In the genomic region with DNA sequence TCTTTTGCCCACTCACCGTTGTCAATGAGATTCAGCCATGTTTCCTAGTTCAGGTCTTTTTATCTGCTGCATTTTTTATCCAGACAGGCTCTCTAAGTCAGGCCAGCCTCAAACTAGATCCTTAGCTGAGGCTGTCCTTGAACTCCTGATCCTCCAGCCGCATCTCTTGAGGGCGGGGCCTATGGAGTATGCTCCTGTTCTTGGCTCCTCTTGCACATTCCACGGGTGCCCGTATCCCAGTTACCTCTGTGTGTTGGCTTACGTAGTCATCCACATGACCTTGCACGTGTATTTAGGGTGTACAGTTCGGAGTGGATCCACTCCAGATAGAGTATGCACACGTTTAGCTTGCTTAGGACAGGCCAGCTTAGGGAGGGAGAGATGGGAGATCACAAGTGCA, we compare ENCODE assay signal across 25 mouse cellular contexts.
"Had no signal": no experiment of that assay in that cellular context is flagged by ENCODE, and none has a peak within 500 bp of the region (broad histone marks: within the 10 kb centered on the region; RNA-seq: fewer than 3 reads in every experiment).

No protein-coding gene starts in this region.

- H3K4me3 ChIP-seq: embryonic facial prominence, embryonic 10.5 days; embryonic facial prominence, embryonic 12.5 days; embryonic facial prominence, embryonic 13.5 days; embryonic facial prominence, embryonic 15.5 days; erythroblast, embryonic 14.5 days; forebrain, embryonic 10.5 days; forebrain, embryonic 12.5 days; forebrain, embryonic 15.5 days; gastrocnemius, adult 2 months; heart, adult 2 months; heart, embryonic 10.5 days had no signal

- H3K27ac ChIP-seq: embryonic facial prominence, embryonic 10.5 days; embryonic facial prominence, embryonic 12.5 days; embryonic facial prominence, embryonic 13.5 days; embryonic facial prominence, embryonic 15.5 days; forebrain, embryonic 10.5 days; forebrain, embryonic 12.5 days; forebrain, embryonic 15.5 days; gastrocnemius, adult 2 months; heart, adult 2 months; heart, embryonic 10.5 days had no signal

- H3K9ac ChIP-seq: embryonic facial prominence, embryonic 12.5 days; embryonic facial prominence, embryonic 13.5 days; embryonic facial prominence, embryonic 15.5 days; forebrain, embryonic 12.5 days; forebrain, embryonic 15.5 days; forebrain, postnatal 0 days had no signal

- H3K27me3 ChIP-seq: embryonic facial prominence, embryonic 12.5 days; embryonic facial prominence, embryonic 13.5 days; embryonic facial prominence, embryonic 15.5 days; forebrain, embryonic 12.5 days; forebrain, embryonic 15.5 days had no signal

- ATAC-seq: forebrain, embryonic 14.5 days; forebrain, embryonic 15.5 days; forebrain, embryonic 16.5 days; forebrain, postnatal 0 days had no signal

- H3K4me1 ChIP-seq: embryonic facial prominence, embryonic 10.5 days; embryonic facial prominence, embryonic 12.5 days; embryonic facial prominence, embryonic 13.5 days; embryonic facial prominence, embryonic 15.5 days; forebrain, embryonic 10.5 days; forebrain, embryonic 12.5 days; forebrain, embryonic 15.5 days; heart, embryonic 10.5 days had no signal

- H3K4me2 ChIP-seq: embryonic facial prominence, embryonic 12.5 days; embryonic facial prominence, embryonic 13.5 days; embryonic facial prominence, embryonic 15.5 days; forebrain, embryonic 12.5 days; forebrain, embryonic 15.5 days; heart, embryonic 11.5 days had no signal

- DNase-seq: cerebellum, adult 9-10 months; cerebellum, adult 9-11 months; cerebellum, postnatal 10 days; cerebellum, postnatal 14 days; cerebellum, postnatal 25 days; cerebellum, postnatal 36 days; embryo, embryonic 11 days; forebrain, postnatal 0 days; gastrocnemius, adult 2 months; gastrocnemius, postnatal 14 days; gastrocnemius, postnatal 36 days; heart, adult 18-20 months; heart, adult 2 months had no signal

- H3K9me3 ChIP-seq: embryonic facial prominence, embryonic 10.5 days; embryonic facial prominence, embryonic 12.5 days; embryonic facial prominence, embryonic 13.5 days; embryonic facial prominence, embryonic 15.5 days; forebrain, embryonic 10.5 days; forebrain, embryonic 12.5 days; forebrain, embryonic 15.5 days; heart, embryonic 10.5 days had no signal

- H3K36me3 ChIP-seq: embryonic facial prominence, embryonic 10.5 days; embryonic facial prominence, embryonic 12.5 days; embryonic facial prominence, embryonic 13.5 days; embryonic facial prominence, embryonic 15.5 days; forebrain, embryonic 10.5 days; forebrain, embryonic 12.5 days; forebrain, embryonic 15.5 days; heart, embryonic 10.5 days had no signal
